Mouse (Mus musculus): ENCODE measurements at regions not wholly inside any gene's neighbourhood (a gene's known extent, or its start where the extent isn't known, plus 50 kb on each side); places are given as distances from the start of the nearest gene placed in this dataset.

GRCm38 (mm10) chr1:193526501-193526900 lies 156.4 kb upstream of the Camk1g start:
- TF ChIP-seq CTCF (IDR thresholded peaks at IDR 0.05; ENCODE audit: extremely low read depth, insufficient read depth, low read length), result no peak
- no peak for TF ChIP-seq POLR2A (IDR thresholded peaks at IDR 0.05; ENCODE audit: extremely low read depth, insufficient read depth, low read length)

All from cortical plate, adult 2 months (tissue).